Mouse (Mus musculus) monocyte, adult 2 months (primary cell): ENCODE results near the gene Dnah9.

ENCODE experiments used
- DNase-seq, 2 experiments: peaks; one replicate each; pipeline ENCODE4 v3.0.0; 2022; ENCODE audit warnings: low spot score in 2 of 2, low read depth in 1 of 2

Dnah9 gene

GRCm38 (mm10) chr11:66167801-66168651 lies at the start of gene Dnah9:
TSS of gene Dnah9 (minus strand) at chr11:66168551.
- no peak for DNase-seq

- no peak for DNase-seq
Observed at GRCm38 (mm10) chr11:66188627-66189287, 20.4 kb upstream of the Dnah9 start.

DNA sequence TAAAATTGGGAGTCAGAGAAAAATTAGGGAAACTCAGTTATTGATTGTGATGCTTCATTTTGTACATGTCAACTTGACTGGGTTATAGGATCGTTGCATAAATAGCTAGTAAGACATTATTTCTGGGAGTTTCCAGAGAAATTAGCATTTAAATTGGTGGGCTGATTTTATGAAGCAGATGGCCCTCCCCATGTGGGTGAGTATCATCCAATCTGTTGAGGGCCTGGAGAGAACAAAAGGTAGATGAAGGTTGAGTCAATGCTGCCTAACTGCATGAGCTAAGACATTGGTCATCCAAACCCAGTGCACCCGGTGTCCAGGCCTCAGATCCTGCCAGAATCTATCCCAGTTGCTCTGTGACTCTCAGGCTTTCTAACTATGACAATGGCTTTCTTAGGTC lies 19.8 kb upstream of the Dnah9 start:
- DNase-seq = no peak

DNA sequence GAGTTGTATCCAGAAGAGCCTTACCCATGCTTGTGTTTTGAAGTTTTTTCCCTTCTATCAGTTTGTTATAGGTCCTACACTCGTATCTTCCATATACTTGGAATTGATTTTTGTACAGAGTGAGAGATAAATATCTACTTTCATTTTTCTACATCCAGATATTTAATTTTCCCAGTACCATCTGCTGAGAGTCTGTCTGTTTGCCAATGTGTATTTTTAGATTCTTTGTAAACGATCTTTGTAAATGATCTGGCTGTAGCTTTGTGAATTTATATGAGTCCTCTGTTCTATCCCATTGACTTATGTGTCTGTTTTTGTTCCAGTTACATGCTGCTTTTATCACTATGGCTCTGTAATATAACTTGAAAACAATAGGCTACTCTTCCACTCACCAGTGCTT lies 9.4 kb upstream of the Dnah9 start:
- no peak for DNase-seq

GRCm38 (mm10) chr11:66164022-66164421 lies 4.3 kb downstream of the Dnah9 start:
- DNase-seq = no peak

GRCm38 (mm10) chr11:66140631-66141252 lies 27.6 kb downstream of the Dnah9 start:
- no peak for DNase-seq

DNA sequence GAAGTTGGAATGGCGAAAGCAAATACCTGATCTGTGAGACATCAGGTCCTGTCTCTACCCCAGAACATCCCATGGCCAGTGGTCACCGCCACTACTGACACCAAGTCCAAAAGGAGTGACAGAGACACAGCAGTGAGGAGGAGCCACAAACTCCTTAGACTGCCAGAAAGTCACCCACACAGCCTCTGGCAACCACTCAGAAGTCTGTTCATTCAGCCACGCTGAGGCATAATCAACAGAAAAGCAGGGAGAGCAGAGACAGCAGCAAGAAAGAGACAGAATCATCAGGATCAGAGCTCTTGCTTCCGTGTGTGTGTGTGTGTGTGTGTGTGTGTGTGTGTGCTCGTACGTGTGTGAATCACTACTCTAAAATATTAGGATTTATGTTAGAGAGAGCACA lies 33.5 kb downstream of the Dnah9 start:
- DNase-seq = no peak

- no peak for DNase-seq
Observed at GRCm38 (mm10) chr11:66126150-66126549, 42.2 kb downstream of the Dnah9 start.

- DNase-seq = no peak
Observed at GRCm38 (mm10) chr11:66124496-66124895, 43.9 kb downstream of the Dnah9 start.

DNA sequence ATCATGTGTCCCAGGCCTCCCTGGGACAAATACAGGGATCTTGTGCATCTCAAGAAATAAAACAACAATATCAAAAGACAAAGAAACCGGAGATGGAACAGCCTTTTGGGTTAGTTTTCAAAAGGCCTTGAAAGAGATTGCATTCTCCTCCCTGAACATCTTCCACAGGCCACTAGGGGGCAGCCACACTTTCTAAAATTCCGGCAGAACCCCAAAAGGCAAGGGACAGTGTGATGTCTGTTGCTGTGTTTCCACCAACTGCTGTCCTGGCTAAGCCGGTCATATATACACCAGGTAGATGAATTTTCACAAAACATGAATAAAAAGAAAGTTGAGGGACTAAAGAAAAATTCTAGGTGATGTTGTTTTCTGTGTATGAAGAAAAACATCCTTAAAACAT lies 46.3 kb downstream of the Dnah9 start:
- DNase-seq = no peak

- no peak for DNase-seq
Observed at GRCm38 (mm10) chr11:66083663-66084254, 84.6 kb downstream of the Dnah9 start.

GRCm38 (mm10) chr11:66072921-66073320 lies 95.4 kb downstream of the Dnah9 start:
- DNase-seq = no peak

GRCm38 (mm10) chr11:66058956-66059355 lies 109.4 kb downstream of the Dnah9 start:
- DNase-seq = no peak

DNA sequence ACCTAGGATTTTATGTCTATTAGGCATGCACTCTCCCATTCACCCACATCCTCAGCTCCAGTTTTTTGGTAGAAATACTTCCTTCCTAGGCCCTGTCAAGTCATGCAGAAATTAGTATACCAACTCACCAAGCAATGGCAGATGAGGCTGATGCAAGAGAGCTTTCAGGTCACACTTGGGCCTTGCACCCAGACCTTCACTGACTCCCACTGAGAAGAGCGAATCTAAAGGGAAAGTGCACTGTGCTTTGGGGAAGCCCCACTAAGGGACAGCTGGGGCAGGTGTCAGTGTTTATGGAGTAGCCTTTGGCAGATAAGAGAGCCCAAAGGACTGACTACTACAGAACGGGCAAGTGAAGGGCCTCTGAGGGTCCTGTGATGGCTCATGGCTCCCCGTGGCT lies 117.1 kb downstream of the Dnah9 start:
- no peak for DNase-seq

DNA sequence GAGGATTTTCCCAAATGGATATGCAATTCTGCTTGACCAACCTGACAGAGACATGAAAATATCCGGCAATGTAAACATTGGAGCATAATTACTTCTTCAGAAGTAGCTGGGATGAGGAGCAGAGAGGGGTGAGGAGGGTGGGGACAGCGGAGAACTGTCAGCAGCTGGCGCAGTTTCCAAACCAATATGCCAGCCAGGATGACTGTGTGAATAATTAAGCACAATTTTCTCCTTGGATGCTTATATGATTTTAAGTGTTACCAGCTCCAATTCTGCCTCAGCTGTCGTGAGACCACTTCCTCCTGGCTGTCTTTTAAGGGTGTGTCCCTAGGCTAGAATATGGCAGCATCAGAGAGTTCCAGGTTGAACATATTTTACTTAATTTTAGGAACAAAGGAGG lies 119.2 kb downstream of the Dnah9 start:
- DNase-seq = no peak

DNA sequence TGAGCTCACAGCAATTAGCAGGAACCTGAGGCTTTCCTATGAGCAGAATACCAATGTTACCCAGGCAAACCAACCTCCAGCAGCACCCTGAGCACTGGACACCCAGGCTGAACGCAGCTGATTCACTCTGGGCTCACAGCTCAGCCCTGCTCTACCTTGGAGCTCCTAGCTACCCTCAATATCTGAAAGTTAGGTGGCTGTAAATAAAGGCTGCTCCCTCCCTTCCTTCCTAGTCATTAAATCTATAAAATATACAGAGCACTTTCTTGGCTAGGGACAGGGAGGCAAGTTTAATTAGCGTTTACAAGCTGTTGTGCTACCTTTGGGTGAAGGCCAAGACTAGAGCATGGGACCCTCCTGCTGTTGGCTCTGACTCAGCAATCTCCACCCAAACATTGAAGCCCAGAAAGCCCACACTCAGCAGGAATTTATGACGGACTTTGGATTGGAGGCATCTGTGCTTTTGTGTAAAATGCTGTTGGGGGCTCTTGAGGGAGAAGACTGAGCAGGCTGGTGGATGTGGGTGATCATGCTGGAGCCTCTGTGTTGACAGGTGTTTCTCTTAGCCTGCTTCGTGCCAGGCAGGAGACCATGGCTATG lies 121.7 kb downstream of the Dnah9 start:
- no peak for DNase-seq

DNA sequence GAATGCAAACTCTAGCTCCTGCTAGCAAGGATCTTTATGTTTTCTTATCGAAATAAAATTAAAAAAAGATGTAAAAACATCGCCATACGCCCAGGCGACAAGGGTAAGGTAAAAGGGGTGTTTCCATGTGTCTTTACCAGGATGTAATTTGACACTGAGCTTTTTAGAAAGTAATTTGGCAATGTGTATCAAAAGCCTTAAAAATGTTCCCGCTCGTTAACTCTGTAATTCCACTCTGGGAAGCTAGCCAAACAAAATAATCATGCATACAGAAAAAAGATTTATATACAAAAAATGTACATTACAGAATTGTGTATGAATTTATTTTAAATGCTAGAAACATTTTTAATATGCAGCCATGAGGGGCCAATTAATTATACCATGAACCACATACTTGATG lies 124.7 kb downstream of the Dnah9 start:
- no peak for DNase-seq

- DNase-seq = no peak
Observed at GRCm38 (mm10) chr11:66042531-66042930, 125.8 kb downstream of the Dnah9 start.

- no peak for DNase-seq
Observed at GRCm38 (mm10) chr11:66025728-66026127, 142.6 kb downstream of the Dnah9 start.

DNA sequence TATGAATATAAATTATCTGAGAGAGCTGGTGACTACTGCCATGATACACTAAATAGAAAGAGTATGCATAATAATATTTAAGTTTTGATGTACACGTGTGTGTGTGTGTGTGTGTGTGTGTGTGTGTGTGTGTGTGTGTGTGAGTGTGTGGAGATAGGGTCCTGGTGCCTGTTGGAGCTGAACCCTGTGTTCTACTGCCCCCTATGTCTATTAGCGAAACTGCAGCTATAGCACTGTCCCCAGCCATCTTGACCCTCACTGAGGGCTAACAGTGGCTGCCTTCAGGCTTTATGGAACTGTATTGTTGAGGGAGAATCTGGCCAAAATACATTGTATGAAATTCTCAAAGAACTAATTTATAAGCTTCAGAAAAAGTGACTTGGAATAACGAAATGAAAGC lies 192.5 kb downstream of the Dnah9 start:
- DNase-seq = no peak

- DNase-seq = no peak
Observed at GRCm38 (mm10) chr11:65930796-65931195, 237.6 kb downstream of the Dnah9 start.
